Comparison of ENCODE assay signal across 12 mouse cellular contexts in the genomic region with DNA sequence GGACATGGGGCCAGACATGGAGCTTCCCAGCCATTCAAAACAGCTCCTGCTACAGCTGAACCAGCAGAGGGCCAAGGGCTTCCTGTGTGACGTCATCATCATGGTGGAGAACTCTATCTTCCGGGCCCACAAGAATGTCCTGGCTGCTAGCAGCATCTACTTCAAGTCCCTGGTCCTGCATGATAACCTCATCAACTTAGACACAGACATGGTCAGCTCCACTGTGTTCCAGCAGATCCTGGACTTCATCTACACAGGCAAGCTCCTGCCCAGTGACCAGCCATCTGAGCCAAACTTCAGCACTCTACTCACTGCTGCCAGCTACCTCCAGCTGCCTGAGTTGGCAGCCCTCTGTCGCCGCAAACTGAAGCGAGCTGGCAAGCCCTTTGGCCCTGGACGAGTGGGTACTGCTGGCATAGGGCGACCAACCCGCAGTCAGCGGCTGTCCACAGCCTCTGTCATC. TPM values are rescaled to one million over a fixed set of nuclear protein-coding genes. Genes with fewer than 3 reads are reported as not detected.
A peak's percentile ranks its signal among the peaks of the same experiment; 100 is the strongest.
DNase-seq lines count a peak whose midpoint lies in the region; ATAC-seq and TF ChIP-seq lines count a peak whose summit lies in the region.
"Had no signal": no experiment of that assay in that cellular context is flagged by ENCODE, and none has a peak within 500 bp of the region (broad histone marks: within the 10 kb centered on the region; RNA-seq: fewer than 3 reads in every experiment).

No protein-coding gene starts in this region.

- peaks cover 7% of the 10 kb centered on the region; the same call in 1 of the 2 replicates for H3K36me3 ChIP-seq in forebrain, embryonic 16.5 days (ENCODE audit: control insufficient read depth, insufficient read depth)
- H3K36me3 ChIP-seq in forebrain, embryonic 14.5 days (ENCODE audit: control insufficient read depth, insufficient read depth, low read length), result peaks cover 61% of the 10 kb centered on the region

- H3K27ac ChIP-seq in forebrain, embryonic 16.5 days (ENCODE audit: low read length), result no peak overlapping the region
- H3K27ac ChIP-seq in forebrain, embryonic 14.5 days (ENCODE audit: low read depth, low read length), result no peak overlapping the region
- no peak overlapping the region for H3K27ac ChIP-seq in bone marrow, adult 2 months (ENCODE audit: control insufficient read depth, insufficient read depth, low read depth, low read length, poor library complexity)

- ATAC-seq in forebrain, embryonic 16.5 days, result 0 out of 2 replicates have a peak, but pooled peaks have one; percentile 13
- no peak for ATAC-seq in forebrain, embryonic 14.5 days
- ATAC-seq: inflammation-experienced regulatory T-cells, adult 6 months had no signal

- no peak overlapping the region for H3K9ac ChIP-seq in forebrain, embryonic 16.5 days (replicated peaks; ENCODE audit: low read depth, low read length)
- no peak overlapping the region for H3K9ac ChIP-seq in forebrain, embryonic 14.5 days (ENCODE audit: low read length)

- no peak overlapping the region for H3K4me2 ChIP-seq in forebrain, embryonic 16.5 days (ENCODE audit: low read length)
- H3K4me2 ChIP-seq in forebrain, embryonic 14.5 days (ENCODE audit: low read length), result no peak overlapping the region

- intact Hi-C loops in left cerebral cortex, postnatal 4 days (cut with DNase I), result no loop called here
- intact Hi-C loops in left cerebral cortex, postnatal 10 days (cut with DNase I), result no loop called here

- 85% methylated on average over 9 of the region's 9 CpGs for WGBS in forebrain, embryonic 16.5 days
- 95% methylated on average over 9 of the region's 9 CpGs for WGBS in forebrain, embryonic 14.5 days
- WGBS in bone marrow, adult 2 months, result 81% methylated on average over 9 of the region's 9 CpGs

- H3K9me3 ChIP-seq in forebrain, embryonic 16.5 days (ENCODE audit: control insufficient read depth, low read length), result no peaks in the 10 kb centered on the region
- no peaks in the 10 kb centered on the region for H3K9me3 ChIP-seq in forebrain, embryonic 14.5 days (replicated peaks; ENCODE audit: control insufficient read depth, low read length)

- H3K27me3 ChIP-seq in forebrain, embryonic 16.5 days (replicated peaks; ENCODE audit: control insufficient read depth, insufficient read depth, low read length), result no peaks in the 10 kb centered on the region
- no peaks in the 10 kb centered on the region for H3K27me3 ChIP-seq in forebrain, embryonic 14.5 days (replicated peaks; ENCODE audit: control insufficient read depth, insufficient read depth, low read length)
- H3K27me3 ChIP-seq: CH12.LX had no signal

- no peak for TF ChIP-seq POLR2A in bone marrow, adult 2 months (IDR thresholded peaks at IDR 0.05; ENCODE audit: borderline replicate concordance, control insufficient read depth, low read depth, low read length)

- DNase-seq in forebrain, embryonic 14.5 days (ENCODE audit: low spot score), result no peak
- DNase-seq in left cerebral cortex, postnatal 4 days, result peak; percentile 90
- no peak for DNase-seq in left cerebral cortex, postnatal 10 days (ENCODE audit: extremely low spot score in 1 of 2, low spot score in 2 of 2)
- DNase-seq in heart, postnatal 4 days, result peak; percentile 65
- DNase-seq in urinary bladder, postnatal 14 days (ENCODE audit: low spot score), result no peak
- no peak for DNase-seq in embryo, embryonic 10.5 days (ENCODE audit: low spot score)
- DNase-seq: lung, postnatal 36 days had no signal

- TF ChIP-seq CTCF in bone marrow, adult 2 months (IDR thresholded peaks at IDR 0.05; ENCODE audit: control insufficient read depth, insufficient read depth, low read length), result 0 out of 2 replicates have a peak, but pooled peaks have one; percentile 2

- no peak overlapping the region for H3K4me3 ChIP-seq in forebrain, embryonic 16.5 days (replicated peaks; ENCODE audit: low read length)
- H3K4me3 ChIP-seq in forebrain, embryonic 14.5 days (ENCODE audit: low read depth, low read length), result no peak overlapping the region
- no peak overlapping the region for H3K4me3 ChIP-seq in bone marrow, adult 2 months (replicated peaks; ENCODE audit: control insufficient read depth, low read depth, low read length)

- peaks cover 13% of the 10 kb centered on the region for H3K4me1 ChIP-seq in forebrain, embryonic 16.5 days (replicated peaks; ENCODE audit: control insufficient read depth, insufficient read depth, low read length)
- peaks cover 19% of the 10 kb centered on the region for H3K4me1 ChIP-seq in forebrain, embryonic 14.5 days (ENCODE audit: control insufficient read depth, insufficient read depth, low read length)
- no peaks in the 10 kb centered on the region for H3K4me1 ChIP-seq in bone marrow, adult 2 months (ENCODE audit: control insufficient read depth, insufficient read depth, low read length)

RNA-seq across cellular contexts. Expression of a gene that starts 18.5 kb away (rescaled TPM):
- 23.0 and 43.0 TPM in 2 replicates for polyA plus RNA-seq in forebrain, embryonic 16.5 days (2015; fragmentation: Nextera tagmentation; extraction: Ambion mirVana)
- polyA plus RNA-seq in forebrain, embryonic 14.5 days (2014; fragmentation: Nextera tagmentation; extraction: Ambion mirVana), result 6.6 and 12.4 TPM in 2 replicates
- 10 to 100 TPM; 78.9 to 82.4 TPM for total RNA-seq in left cerebral cortex, postnatal 4 days (2021)
- total RNA-seq in left cerebral cortex, postnatal 10 days (2021), result 100 to 1,000 TPM; 121 to 123 TPM
- 11.5 and 35.5 TPM in 2 replicates for polyA plus RNA-seq in bone marrow, adult 2 months (2011; ENCODE audit: insufficient read depth, insufficient read length, low replicate concordance, missing spikeins)
- 1 to 10 TPM; 6.3 to 7.9 TPM for total RNA-seq in heart, postnatal 4 days (2021)

RNA-seq across cellular contexts. Expression of a gene that starts 24.0 kb away (rescaled TPM):
- 7.1 and 9.4 TPM in 2 replicates for polyA plus RNA-seq in forebrain, embryonic 16.5 days (2015; fragmentation: Nextera tagmentation; extraction: Ambion mirVana)
- polyA plus RNA-seq in forebrain, embryonic 14.5 days (2014; fragmentation: Nextera tagmentation; extraction: Ambion mirVana), result 2.9 and 4.2 TPM in 2 replicates
- 10 to 100 TPM; 11.5 to 13.1 TPM for total RNA-seq in left cerebral cortex, postnatal 4 days (2021)
- total RNA-seq in left cerebral cortex, postnatal 10 days (2021), result 1 to 10 TPM; 6.6 TPM
- 1.2 and 3.5 TPM in 2 replicates for polyA plus RNA-seq in bone marrow, adult 2 months (2011; ENCODE audit: insufficient read depth, insufficient read length, low replicate concordance, missing spikeins)
- 1 to 10 TPM; 7.0 to 7.1 TPM for total RNA-seq in heart, postnatal 4 days (2021)

RNA-seq across cellular contexts. Expression of a gene that starts 49.0 kb away (rescaled TPM):
- 1.8 and 2.3 TPM in 2 replicates for polyA plus RNA-seq in forebrain, embryonic 16.5 days (2015; fragmentation: Nextera tagmentation; extraction: Ambion mirVana)
- polyA plus RNA-seq in forebrain, embryonic 14.5 days (2014; fragmentation: Nextera tagmentation; extraction: Ambion mirVana), result 1.1 and 1.2 TPM in 2 replicates
- 1 to 10 TPM; 2.8 to 3.2 TPM for total RNA-seq in left cerebral cortex, postnatal 4 days (2021)
- 1 to 10 TPM; 1.7 to 1.9 TPM for total RNA-seq in left cerebral cortex, postnatal 10 days (2021)
- not detected in 2 replicates for polyA plus RNA-seq in bone marrow, adult 2 months (2011; ENCODE audit: insufficient read depth, insufficient read length, low replicate concordance, missing spikeins)
- under 1 TPM; 0.43 TPM for total RNA-seq in heart, postnatal 4 days (2021)
- total RNA-seq: adrenal gland, postnatal 36 days had no signal

RNA-seq across cellular contexts. Expression of a gene that starts 54.9 kb away (rescaled TPM):
- 298 and 325 TPM in 2 replicates for polyA plus RNA-seq in forebrain, embryonic 16.5 days (2015; fragmentation: Nextera tagmentation; extraction: Ambion mirVana)
- polyA plus RNA-seq in forebrain, embryonic 14.5 days (2014; fragmentation: Nextera tagmentation; extraction: Ambion mirVana), result 317 and 319 TPM in 2 replicates
- 100 to 1,000 TPM; 161 to 164 TPM for total RNA-seq in left cerebral cortex, postnatal 4 days (2021)
- 100 to 1,000 TPM; 149 to 151 TPM for total RNA-seq in left cerebral cortex, postnatal 10 days (2021)
- 70.5 and 97.7 TPM in 2 replicates for polyA plus RNA-seq in bone marrow, adult 2 months (2011; ENCODE audit: insufficient read depth, insufficient read length, low replicate concordance, missing spikeins)
- total RNA-seq in heart, postnatal 4 days (2021), result 100 to 1,000 TPM; 154 to 157 TPM

Comparison
In these comparisons a context has a peak if more than half of its experiments do, and no peak if none do; other contexts are left out.
1. DNase-seq: peak in left cerebral cortex, postnatal 4 days (single experiment) and heart, postnatal 4 days (single experiment); none in forebrain, embryonic 14.5 days (single experiment), left cerebral cortex, postnatal 10 days (0 of 2), urinary bladder, postnatal 14 days (single experiment) and embryo, embryonic 10.5 days (single experiment).
2. RNA of a gene that starts 18.5 kb away (total RNA-seq): 121 to 123 TPM in left cerebral cortex, postnatal 10 days and 78.9 to 82.4 TPM in left cerebral cortex, postnatal 4 days; 6.3 to 7.9 TPM in heart, postnatal 4 days; every median in the first group is over 4 times any median in the second.